ENCODE assay signal across 8 mouse cellular contexts in the genomic region with DNA sequence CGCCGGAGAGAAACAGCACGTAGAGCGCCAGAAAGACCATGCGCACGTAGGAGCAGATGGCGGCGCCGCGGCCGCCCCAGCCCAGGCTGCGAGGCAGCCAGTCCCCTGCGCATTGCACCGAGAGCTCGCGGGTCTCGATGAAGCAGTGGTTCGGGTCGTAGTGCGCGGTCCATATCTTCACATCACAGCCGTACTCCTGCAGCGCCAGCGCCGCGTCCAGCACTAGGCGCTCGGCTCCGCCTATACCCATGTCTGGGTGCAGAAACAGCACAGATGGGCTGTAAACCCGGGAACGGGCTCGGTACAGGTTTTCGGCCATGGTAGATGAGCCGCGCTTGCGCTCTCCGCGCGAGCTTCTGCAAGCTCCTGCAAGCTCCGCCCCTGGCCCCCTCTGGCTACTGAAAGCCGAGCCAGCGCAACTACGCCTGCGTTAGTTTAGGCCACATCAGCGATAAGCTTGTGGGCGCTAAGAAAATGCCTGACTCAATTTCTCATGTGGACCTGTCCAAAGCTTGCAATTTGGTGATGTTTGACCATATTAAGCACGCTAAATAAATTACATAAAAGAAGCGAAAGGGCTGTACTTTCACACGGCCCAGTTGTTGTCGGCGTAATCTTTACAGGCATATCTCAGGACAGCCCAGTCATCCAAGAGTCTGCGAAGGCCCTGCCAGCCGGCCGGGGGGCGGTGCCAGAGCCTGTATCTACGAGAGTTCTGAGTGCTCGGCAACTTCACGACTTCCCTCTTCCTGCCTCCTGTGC. TPM values are rescaled to one million over a fixed set of nuclear protein-coding genes. Genes with fewer than 3 reads are reported as not detected.
DNase-seq lines count a peak whose midpoint lies in the region; ATAC-seq and TF ChIP-seq lines count a peak whose summit lies in the region.

A gene (minus strand): TSS at position 366 of the 762 bp plus-strand sequence.
A gene (plus strand): TSS at position 691 of the 762 bp plus-strand sequence.

- H3K4me1 ChIP-seq in hindbrain, postnatal 0 days (ENCODE audit: insufficient read depth, low read length): peaks cover 6% of the 10 kb centered on the region; the same call in 1 of the 2 replicates

- H3K4me2 ChIP-seq in hindbrain, postnatal 0 days (ENCODE audit: low read depth, low read length): peak within 1 kb of the TSS; percentile 81

- H3K9me3 ChIP-seq in hindbrain, postnatal 0 days (ENCODE audit: low read length): no peaks in the 10 kb centered on the region; the same call in 1 of the 2 replicates

- TF ChIP-seq CTCF in gastrocnemius, adult 2 months (IDR thresholded peaks at IDR 0.05): 0 out of 2 replicates have a peak, but pooled peaks have one; percentile 0
- TF ChIP-seq CTCF in hindbrain, postnatal 0 days (IDR thresholded peaks at IDR 0.05; ENCODE audit: low read depth): no peak
- no peak for TF ChIP-seq CTCF in left cerebral cortex, adult 2 months (IDR thresholded peaks at IDR 0.05)

- peak within 1 kb of the TSS; percentile 98 for H3K4me3 ChIP-seq in gastrocnemius, adult 2 months
- H3K4me3 ChIP-seq in hindbrain, postnatal 0 days (ENCODE audit: low read length): peak within 1 kb of the TSS; percentile 81
- peak within 1 kb of the TSS; percentile 98 for H3K4me3 ChIP-seq in left cerebral cortex, adult 2 months

- WGBS in hindbrain, postnatal 0 days: under 1% methylated on average over 57 of the region's 58 CpGs

- H3K27me3 ChIP-seq in hindbrain, postnatal 0 days (ENCODE audit: insufficient read depth, low read length): no peaks in the 10 kb centered on the region

- peaks cover 34% of the 10 kb centered on the region for H3K36me3 ChIP-seq in hindbrain, postnatal 0 days (ENCODE audit: insufficient read depth, low read length)

- H3K9ac ChIP-seq in hindbrain, postnatal 0 days (replicated peaks; ENCODE audit: low read length): peak within 1 kb of the TSS; percentile 92

- intact Hi-C loops in gastrocnemius, adult 2 months (cut with DNase I): loop anchor here (1.0 to 2.0 kb wide), 3 partner anchors 25 to 805 kb away; a partner anchor contains a TSS
- intact Hi-C loops in left cerebral cortex, adult 2 months (cut with DNase I): loop anchor here (1.0 kb wide), 1 partner anchor 36 kb away; no protein-coding TSS in a partner anchor

- ATAC-seq in common myeloid progenitor, adult 5-6 weeks (replicated peaks; ENCODE audit: low read depth, poor library complexity, severe bottlenecking): peak; percentile 94
- peak; percentile 98 for ATAC-seq in hindbrain, postnatal 0 days
- ATAC-seq in megakaryocyte, adult 5-6 weeks (ENCODE audit: poor library complexity, severe bottlenecking): peak; percentile 91

- DNase-seq in ZHBTc4 (ENCODE audit: low read depth, low spot score): peak; percentile 99
- peak; percentile 98 for DNase-seq in gastrocnemius, adult 2 months
- DNase-seq in hindbrain, postnatal 0 days (ENCODE audit: low spot score): peak; percentile 100
- peak; percentile 94 to 95 for DNase-seq in left cerebral cortex, adult 2 months (ENCODE audit: extremely low spot score in 1 of 2, low spot score in 2 of 2)
- DNase-seq in right cerebral cortex, adult 2 months (ENCODE audit: low spot score in 2 of 2): peak; percentile 95 to 98
- peak; percentile 97 for DNase-seq in urinary bladder, postnatal 14 days (ENCODE audit: low spot score)

- H3K27ac ChIP-seq in gastrocnemius, adult 2 months: peak within 1 kb of the TSS; percentile 98
- H3K27ac ChIP-seq in hindbrain, postnatal 0 days: peak within 1 kb of the TSS; percentile 99
- peak within 1 kb of the TSS; percentile 99 for H3K27ac ChIP-seq in left cerebral cortex, adult 2 months

RNA-seq across cellular contexts. Expression of the first gene that starts in this region (rescaled TPM):
- 24.4 and 25.3 TPM in 2 replicates for total RNA-seq in common myeloid progenitor, adult 5-6 weeks (2017)
- total RNA-seq in gastrocnemius, adult 2 months (2021): 10 to 100 TPM; 11.2 to 11.4 TPM
- 212 and 217 TPM in 2 replicates for total RNA-seq in hindbrain, postnatal 0 days (2014; rRNA removed)
- 265 and 288 TPM in 2 replicates for polyA plus RNA-seq in hindbrain, postnatal 0 days (2015; fragmentation: Nextera tagmentation; extraction: Ambion mirVana)
- 100 to 1,000 TPM; 114 to 117 TPM for total RNA-seq in left cerebral cortex, adult 2 months (2021)
- 11.5 and 19.1 TPM in 2 replicates for total RNA-seq in megakaryocyte, adult 5-6 weeks (2015)
- 7.9 and 10.8 TPM in 2 replicates for total RNA-seq in megakaryocyte, adult 5-6 weeks (2017)

RNA-seq across cellular contexts. Expression of the second gene that starts in this region (rescaled TPM):
- total RNA-seq in common myeloid progenitor, adult 5-6 weeks (2017): 201 and 337 TPM in 2 replicates
- 10 to 100 TPM; 37.4 to 43.7 TPM for total RNA-seq in gastrocnemius, adult 2 months (2021)
- 211 and 228 TPM in 2 replicates for total RNA-seq in hindbrain, postnatal 0 days (2014; rRNA removed)
- polyA plus RNA-seq in hindbrain, postnatal 0 days (2015; fragmentation: Nextera tagmentation; extraction: Ambion mirVana): 247 and 259 TPM in 2 replicates
- total RNA-seq in left cerebral cortex, adult 2 months (2021): 10 to 100 TPM; 37.8 to 45.7 TPM
- 382 and 449 TPM in 2 replicates for total RNA-seq in megakaryocyte, adult 5-6 weeks (2015)
- total RNA-seq in megakaryocyte, adult 5-6 weeks (2017): 285 and 302 TPM in 2 replicates

Comparison
In these comparisons a context has a peak if more than half of its experiments do, and no peak if none do; other contexts are left out.
1. Peak in every context shown above with its lines: DNase-seq, ATAC-seq, H3K4me3 ChIP-seq and H3K27ac ChIP-seq.